Mouse (Mus musculus) cerebral cortex, adult 2 months (tissue): Measurements from ENCODE around the gene Lman2l.

Experiments
- WGBS: fragments of 180-500 bp; shearing (Covaris S2); methylation state at CpG from one replicate; pipeline ENCODE4 v1.1.7; 2018; 5-methylcytosine and 5-hydroxymethylcytosine counted together

Lman2l gene

DNA sequence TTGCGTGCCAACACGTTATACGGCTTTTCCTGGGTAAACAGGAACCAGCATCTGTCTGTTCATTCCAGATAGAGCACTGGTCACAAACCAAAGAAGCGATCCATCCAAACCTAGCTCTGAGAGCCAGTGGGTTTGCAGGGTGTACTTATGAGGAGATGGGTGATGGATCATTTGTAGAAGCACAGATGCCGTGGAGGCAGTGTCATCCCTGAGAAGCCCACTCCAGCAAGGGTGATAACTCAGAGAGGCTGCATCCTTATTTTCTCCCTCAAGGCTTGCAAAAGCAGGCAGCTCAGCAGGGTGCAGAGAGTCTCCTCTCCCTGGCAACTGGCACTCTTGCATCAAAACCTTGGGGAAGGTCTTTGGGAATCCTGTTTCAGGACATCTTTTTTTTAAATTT, 13.1 kb upstream of the Lman2l start:
- 54% methylated on average over 5 of the region's 5 CpGs for WGBS

DNA sequence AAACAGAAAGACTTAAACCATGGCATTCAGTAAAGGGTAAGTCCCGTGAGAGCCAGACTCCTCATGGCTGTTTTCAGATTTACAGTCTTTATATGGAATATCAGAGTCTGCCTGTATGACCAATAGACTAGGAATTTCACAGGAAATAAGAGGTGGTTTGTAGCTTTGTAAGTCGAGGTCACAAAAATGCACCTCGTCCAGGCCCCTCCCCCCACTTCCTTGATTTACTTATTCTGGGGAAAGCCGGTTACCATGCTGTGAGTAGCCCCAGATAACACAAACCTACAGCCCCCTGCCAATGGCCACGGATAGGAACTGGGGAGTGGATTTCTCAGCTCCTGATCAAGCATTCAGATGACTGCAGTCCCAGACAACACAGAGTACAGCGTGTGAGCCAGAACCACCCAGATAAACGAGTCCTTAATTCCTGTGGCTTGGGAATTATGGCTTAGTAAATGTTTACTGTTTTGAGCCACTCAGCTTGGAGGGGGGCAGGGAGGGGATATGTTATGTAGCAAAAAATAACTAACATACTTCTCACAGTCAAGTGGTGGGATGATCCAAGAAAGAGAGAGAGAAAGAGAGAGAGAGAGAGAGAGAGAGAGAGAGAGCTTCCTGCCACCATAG, 12.4 kb upstream of the Lman2l start:
- 41% methylated on average over 7 of the region's 7 CpGs for WGBS

DNA sequence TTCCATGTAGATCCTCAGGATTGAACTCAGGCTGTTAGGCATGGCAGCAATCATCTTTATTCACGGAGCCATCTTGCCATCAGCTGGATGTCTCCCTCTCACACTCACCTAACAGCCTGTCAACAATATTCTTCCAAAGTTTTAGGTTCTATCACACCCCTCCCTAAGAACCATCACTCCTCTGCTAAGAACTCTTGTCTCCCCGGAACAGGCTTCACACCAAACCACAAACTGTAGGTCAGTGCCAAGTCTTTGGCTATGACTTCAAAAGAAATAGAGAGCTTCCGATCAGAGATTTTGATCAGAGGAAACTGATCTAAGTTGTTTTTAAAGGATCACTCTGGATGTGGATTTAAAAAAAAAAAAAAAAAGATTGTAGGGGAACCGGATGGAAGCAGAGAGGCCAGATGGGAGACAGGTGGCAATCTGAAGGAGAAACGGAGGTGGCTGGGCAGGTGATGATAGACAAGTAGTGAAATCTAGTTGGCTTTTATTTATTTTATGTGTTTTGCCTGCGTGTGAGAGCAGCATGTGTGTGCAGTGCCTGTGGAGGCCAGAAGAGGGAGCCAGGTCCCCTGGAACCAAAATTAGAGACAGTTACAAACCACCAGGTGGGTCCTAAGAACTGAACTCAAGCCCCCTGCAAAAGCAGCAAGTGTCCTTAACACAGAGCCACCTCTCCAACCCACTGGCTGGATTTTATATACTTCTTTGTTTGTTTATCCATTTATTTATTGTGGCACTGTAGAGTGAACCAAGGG, 9.2 kb upstream of the Lman2l start:
- 70% methylated on average over 6 of the region's 6 CpGs for WGBS

DNA sequence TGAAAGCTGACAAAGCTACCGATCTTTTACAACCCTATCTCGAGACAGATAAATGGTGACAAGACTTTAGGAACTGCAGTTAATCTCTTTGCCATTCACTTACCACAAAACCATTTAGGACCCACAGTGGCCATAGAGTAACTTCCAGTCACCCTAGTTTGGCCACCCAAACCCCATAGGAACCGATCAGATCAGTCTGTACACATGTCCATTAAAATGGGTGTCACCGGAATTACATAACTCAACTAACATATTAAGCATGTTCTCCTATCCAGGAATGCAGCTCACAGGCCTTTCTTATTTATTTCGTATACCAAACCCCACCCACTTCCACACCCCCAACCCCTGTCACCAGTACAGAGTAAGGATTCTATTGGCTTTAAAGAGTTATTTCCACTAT, 1.8 kb upstream of the Lman2l start:
- WGBS = 90% methylated on average over 5 of the region's 5 CpGs

DNA sequence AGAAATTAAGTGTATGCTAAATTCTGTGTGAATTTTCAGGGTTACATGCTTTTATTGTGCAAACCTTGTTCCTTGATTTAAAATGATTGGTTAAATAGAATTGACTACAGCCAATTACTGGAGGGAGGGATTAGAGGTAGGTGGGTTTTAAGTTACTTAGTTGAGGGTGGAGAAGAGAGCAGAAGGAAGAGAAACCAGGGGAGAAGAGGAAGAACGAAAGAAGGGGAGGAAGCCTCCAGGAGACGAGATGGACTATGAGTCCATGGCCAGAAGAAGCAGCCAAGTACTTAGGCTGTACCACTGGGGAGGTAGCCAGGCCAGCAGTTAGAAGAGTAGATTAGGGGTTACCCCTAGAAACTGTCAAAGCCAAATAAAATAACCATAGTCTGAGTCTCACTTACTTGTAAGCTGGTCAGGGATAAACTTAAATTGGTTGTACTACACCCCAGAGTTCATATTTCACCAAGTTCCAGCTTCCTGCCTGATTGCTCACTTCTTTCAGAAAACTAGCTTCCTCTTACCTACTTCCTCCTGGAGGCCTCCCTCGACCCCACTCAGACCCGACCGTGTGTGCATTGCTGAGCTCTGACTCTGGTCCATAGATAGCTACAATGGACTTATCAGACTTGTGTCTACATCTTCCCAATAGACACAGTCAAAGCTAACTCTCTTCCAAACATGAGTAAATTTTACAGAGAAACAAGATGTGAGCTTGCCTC, 1.2 kb upstream of the Lman2l start:
- 84% methylated on average over 5 of the region's 5 CpGs for WGBS

DNA sequence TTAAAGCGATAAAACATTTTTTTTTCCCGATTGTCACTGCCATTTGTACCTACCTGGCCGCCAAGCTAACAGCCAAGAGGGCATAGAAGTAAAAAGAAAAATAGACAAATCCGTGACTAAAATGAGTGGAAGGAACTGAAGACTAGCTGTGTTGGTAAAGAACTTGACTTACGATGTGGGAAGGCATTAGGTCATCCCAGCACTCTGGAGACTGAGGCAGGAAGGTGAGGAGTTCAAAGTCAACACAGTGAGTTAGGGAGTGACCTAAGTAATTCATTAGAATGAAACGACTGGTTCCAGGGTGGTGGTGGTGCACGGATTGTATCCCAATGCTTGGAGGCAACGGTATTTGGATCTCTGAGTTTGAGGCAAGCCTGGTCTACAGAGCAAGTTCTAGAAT, 437 bp upstream of the Lman2l start:
- WGBS = 37% methylated on average over 8 of the region's 8 CpGs

DNA sequence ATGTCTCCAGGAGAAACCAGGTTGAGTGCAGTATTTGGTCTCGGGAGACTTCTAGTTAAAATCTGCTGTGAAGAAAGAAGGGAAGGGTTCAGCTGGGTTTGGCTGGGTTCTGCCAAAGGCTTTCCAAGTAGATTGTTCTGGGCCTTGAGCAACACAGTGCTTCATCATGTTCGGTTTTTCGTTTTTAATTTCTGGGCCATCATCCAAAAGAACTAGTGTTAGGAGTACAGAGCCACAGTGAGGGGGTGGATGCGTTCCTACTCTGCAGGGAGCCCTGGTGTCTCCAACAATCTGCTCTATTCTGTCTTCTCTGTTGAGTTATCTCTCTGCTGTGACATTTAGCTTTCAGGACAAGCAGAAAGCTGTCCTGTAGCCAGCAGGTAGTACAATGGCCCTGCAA, 4.0 kb downstream of the Lman2l start:
- 24% methylated on average over 4 of the region's 4 CpGs for WGBS

DNA sequence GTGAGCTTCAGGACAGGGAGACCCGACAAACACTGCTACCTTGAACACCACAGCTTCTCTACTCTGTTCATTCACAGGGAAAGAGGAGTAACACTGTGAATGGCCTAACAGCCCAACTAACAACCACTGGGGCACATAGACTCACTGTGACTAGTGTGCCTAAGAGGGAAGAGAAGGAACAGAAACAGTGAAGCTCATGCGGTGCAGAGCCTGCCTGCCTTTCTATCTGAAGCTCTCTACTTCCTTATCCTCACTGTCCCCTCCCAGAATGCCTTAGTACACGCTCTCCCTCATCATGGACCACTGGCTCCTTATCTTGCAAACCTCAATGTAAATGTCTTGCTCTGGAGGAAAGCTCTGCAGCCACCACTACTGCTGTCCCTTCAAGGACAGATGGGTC, 7.8 kb downstream of the Lman2l start:
- WGBS = 87% methylated on average over 3 of the region's 3 CpGs

DNA sequence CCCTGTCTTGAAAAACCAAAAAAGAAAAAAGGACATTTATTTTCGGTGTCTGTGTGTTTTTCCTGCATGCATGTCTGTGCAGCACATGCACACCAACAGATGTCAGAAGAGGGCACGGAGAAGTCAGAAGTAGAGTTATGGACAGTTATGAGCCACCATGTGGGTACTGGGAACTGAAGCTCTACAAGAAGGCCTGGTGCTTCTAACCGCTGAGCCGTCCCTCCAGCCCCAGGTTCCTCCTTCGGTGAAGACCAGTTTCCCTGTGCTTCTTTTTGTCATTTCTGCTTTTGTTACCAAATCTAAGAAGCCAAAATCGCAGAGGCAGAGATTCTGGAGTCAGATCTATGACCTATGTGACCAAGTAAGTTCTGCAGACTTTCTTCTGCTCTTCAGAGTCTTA, 8.6 kb downstream of the Lman2l start:
- whole genome bisulfite sequencing = 94% methylated on average over 6 of the region's 6 CpGs

DNA sequence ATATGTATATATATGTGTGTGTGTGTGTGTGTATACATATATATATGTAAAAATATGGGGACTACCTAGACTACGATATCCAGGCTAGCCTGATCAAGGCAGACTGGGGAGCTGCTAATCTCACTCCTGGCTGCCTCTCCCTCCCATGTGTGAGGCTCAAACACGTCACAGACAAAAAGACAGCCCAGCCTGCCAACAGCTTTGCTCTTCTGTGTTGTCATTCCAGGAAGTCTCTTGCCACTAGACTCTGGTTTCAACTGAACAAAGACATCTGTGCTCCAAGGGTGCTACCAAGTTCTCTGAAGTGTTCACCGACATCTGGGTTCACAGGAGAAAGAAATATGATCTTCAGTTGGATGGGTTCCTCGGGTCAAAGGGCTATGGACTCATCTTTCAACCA, 10.0 kb downstream of the Lman2l start:
- WGBS = 67% methylated on average over 4 of the region's 4 CpGs

DNA sequence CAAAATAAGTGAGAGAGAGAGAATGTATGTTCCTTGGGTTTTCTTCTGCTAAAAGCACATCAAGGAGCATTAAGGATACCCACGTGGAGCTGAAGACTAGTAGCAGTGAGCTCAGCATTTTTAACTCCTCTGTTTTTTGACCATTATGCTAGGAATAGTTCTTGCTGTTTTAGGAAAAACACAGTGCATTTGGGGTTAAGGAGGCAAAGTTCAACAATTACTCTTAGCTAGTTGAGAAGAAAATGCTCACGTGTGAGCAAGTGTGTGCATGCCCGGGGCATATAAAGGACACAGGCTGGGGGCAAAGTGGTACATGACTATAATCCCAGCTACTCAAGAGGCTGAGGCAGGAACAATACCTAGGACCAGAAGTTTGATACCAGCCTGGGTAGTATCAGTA, 11.5 kb downstream of the Lman2l start:
- 95% methylated on average over 3 of the region's 3 CpGs for WGBS

DNA sequence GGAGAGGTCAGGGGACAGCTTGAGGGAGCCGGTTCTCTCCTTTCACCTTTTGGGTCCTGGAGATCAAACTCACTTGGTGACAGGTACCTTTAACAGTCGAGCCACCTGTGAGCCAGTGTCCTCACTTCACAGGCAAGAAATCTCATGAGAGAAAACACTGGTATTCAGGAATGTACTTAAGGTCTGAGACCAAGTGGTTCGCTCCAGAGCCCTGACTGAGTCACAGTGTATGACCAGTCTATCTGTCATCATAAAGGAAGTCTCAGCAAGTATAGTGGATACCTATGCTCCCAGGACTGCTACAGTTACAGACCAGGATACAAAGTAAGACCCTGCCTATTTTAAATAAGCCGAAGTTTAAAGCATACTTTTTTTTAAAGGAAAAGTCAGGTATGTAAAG, 12.1 kb downstream of the Lman2l start:
- 91% methylated on average over 4 of the region's 4 CpGs for WGBS

DNA sequence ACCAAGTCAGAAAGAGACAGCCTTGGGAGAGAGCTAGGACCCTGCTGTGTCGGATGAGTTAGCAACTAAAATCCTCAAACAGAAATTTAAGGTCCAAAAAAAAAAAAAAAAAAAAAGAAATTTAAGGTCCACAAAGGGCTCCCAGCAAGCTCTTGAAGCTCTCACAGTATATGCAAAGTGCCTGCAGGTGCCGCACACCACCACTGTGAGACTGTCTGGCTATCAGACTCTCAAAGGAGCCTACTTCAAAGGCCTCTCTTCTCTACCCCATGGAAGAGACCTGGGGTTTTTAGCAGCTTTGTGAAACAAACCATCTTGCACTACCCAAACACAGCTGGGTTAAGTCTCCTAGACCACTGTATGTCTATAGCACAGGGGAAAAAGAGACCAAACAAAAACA, 15.6 kb downstream of the Lman2l start:
- WGBS = 96% methylated on average over 2 of the region's 2 CpGs

DNA sequence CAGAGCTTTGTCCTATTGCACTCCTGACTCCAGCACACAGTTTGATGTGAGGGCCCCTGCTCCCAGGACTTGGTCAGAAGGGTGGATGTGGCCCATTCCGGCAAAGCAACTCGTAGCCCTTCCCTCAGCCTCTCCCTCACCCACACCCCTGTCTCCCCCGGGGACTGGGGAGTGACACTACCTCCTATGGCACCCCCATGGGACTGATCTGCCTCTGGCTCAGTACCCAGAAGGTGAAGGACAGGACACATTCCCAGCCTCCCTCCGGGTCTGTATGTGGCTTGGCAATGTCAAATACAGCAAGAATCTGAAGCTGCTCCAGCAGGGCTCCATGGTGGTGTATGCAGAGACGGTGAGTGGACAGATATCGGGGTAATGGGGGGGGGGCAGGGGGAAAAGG, 40.5 kb downstream of the Lman2l start:
- WGBS = 81% methylated on average over 6 of the region's 6 CpGs

DNA sequence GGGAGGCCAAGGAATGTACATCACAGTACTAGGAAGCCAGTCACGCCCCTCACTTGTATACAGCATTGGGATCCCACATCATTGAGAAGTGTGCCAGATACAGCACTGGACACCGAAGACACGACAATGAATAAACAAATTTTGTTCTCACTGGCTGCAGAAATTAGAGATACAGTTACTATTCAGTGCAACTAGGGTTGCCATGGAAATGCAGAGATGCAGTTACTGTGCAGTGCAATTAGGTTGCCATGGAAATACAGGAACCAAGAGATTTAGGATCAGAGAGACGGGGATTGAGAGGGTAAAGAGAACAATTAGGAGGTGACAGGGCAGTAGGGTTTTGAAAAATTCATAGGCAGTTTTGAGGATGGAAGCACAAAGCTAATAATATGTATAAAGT, 43.6 kb downstream of the Lman2l start:
- WGBS = 24% methylated on average over 4 of the region's 4 CpGs

DNA sequence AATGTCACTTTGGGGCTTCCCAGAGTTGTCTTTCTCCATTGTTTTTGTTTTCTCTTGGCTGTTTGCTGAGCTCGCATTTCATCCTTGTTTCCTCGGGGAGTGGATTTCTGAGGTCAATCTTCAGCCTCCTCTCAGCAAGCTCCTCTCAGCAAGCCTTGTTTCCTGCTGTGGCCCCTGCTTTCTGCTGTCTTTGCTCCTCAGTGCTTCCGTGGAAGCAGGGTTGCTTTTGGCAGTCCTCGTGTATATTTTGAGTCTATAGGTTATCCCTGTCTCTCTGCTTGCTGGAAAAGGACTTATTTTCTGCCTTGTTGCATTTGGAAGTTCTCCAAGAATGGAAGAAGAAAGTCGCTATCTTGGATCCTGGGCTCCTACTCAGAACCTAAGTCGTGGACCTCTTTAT, 48.0 kb downstream of the Lman2l start:
- WGBS = 18% methylated on average over 6 of the region's 6 CpGs

DNA sequence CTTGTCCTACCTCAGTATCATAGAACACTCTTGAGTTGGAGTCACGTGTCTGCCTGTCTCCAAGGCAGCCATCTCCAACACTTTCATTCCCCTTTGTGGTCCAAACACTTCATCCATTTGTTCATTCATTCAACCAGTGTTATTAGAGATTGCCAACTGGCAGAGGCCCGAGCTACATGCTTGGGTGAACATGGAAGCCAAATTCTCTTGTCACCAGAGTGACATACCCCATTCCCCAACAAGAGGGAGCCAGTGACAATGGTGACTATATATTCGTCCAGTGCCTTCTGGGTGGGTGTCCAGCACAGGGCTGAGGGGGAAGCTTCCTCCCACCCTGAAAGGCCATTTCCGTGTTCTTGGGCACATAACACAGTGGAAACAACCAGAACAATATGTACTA, 65.5 kb downstream of the Lman2l start:
- WGBS = 56% methylated on average over 4 of the region's 4 CpGs

DNA sequence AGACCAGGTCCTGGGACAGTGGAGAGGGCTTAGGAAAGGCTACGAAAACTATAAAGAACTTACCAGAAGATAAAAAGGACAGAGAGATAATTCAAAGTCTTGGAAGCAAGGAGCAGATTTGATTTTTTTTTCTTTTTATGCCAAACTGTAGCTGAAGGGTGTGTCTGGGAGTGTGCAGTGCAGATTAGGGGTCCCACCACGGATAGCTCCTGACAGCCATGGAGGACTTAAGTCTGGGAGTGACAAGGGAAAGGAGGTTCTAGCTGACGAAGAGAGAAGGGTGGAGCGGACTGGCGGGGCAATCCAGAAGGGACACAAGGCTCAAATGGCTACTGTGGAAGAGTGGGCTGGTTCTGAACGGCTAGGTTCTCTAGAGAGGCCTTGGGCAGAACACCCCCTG, 66.2 kb downstream of the Lman2l start:
- 87% methylated on average over 6 of the region's 6 CpGs for WGBS

DNA sequence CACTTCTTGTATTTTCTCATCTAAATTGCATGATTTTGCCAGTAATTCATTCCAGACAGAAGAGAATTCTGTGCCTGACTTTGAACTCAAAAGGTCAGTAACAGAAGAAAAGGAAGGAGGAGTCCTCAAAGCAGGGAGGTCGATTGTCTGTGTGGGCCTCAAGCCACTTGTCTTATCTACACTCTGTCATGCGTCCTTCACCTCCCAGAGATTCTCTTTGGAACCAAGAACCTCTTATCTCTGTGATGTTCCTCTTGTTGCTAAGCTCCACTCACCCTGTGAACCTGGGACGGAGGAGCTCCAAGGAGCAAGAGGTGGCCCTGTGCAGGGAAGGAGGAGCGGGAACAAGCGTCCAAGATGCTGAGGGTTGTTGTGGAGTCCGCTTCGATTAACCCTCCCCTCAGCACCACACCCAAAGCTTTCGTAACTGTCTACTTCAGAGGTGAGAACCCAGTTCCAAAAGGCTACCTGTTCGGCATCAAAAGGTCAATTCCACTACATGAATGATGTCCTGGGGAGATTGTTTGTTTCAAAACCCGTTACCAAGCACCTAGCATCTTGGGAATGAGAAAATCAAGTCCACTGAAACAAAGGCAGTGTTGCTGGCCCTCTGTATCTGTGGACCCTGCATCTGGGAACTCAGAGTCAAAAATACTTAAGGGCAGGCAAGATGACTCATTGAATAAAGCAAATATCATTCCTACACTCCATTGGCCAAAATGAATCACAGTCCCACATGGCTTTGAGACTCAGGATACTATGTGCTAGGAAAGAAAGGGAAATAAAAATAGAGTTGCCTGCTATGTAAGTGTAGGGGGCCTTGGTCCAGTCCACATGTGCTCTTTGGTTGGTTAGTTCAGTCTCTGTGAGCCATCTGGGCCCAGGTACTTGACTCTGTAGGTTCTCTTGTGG, 72.9 kb downstream of the Lman2l start, which contains the start of gene Fer1l5:
Fer1l5 (plus strand) TSS at position 358 of the 912 bp plus-strand sequence.
- 92% methylated on average over 10 of the region's 10 CpGs for WGBS

DNA sequence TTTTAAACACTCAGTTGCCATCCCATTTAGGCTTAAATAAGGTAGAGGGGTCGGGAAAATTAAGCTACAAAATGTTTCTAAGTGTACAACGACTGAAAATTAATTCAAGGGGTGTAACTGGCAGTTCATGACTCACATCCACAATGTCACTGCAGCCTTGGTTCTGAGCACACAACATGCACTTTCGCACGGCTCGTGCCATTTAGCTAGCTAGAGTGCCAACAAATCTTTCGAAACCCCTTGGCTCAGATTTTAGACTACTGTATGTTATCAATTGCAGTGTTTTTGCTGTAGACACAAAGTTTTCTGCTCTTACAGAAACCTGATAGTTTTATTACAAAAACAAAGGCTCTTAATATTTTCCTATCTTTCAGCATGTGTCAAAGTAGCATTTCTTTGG, 74.2 kb downstream of the Lman2l start:
- 63% methylated on average over 6 of the region's 6 CpGs for WGBS
